Mouse (Mus musculus) E14TG2a.4 (cell line): ENCODE measurements at regions not wholly inside any gene's neighbourhood (a gene's known extent, or its start where the extent isn't known, plus 50 kb on each side); places are given as distances from the start of the nearest gene placed in this dataset.

Source experiments
- H3K27me3 ChIP-seq: 2 replicates; pipeline ENCODE4 v1.6.1; 2014; ENCODE audit warnings: low read length, control low read depth; ENCODE audit not compliant: insufficient read depth
- H3K36me3 ChIP-seq: 2 replicates; pipeline ENCODE4 v1.6.1; 2014; ENCODE audit warnings: low read length, control low read depth; ENCODE audit not compliant: insufficient read depth
- H3K4me1 ChIP-seq: replicated peaks from 2 replicates; pipeline ENCODE4 v1.6.1; 2014; ENCODE audit warnings: low read depth, low read length, control low read depth
- H3K4me3 ChIP-seq: replicated peaks from 2 replicates; pipeline ENCODE4 v1.5.1; 2014; ENCODE audit warnings: mild to moderate bottlenecking, low read length
- H3K9me3 ChIP-seq: 2 replicates; pipeline ENCODE4 v1.6.1; 2014; ENCODE audit warnings: low read length, control low read depth
- CTCF ChIP-seq: conservative IDR thresholded peaks from 2 replicates; pipeline ENCODE4 v1.5.1; 2014; ENCODE audit warnings: low read length
- NANOG ChIP-seq: IDR thresholded peaks from 2 replicates; pipeline ENCODE4 v1.6.1; 2014; ENCODE audit warnings: borderline replicate concordance, low read length, mixed read lengths
- POU5F1 ChIP-seq: IDR thresholded peaks from 2 replicates; pipeline ENCODE4 v1.6.1; 2014; ENCODE audit warnings: low read length, borderline replicate concordance

DNA sequence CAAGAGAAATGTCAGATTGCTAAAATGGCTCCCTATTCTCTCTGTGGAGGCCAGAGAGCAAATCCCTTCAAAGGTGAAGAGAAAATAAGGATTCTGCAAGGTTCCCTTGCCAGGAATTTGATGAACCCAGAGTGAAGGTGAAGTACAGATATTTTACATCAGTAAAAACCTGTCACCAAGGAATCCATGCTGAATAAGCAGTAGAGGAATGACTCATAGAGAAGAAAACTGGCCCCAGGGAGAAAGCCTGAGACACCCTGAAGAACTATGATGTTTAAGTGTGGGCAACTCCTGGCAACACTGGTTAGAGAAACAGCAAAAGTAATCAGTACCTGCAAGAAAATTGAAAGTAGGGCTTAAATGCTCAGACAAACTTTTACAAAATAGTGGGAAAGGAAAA, 1292.1 kb upstream of the Lrrc6 start:
- Histone ChIP-seq H3K9me3 (no peaks in the 10 kb centered on the region), H3K4me1 (no peaks in the 10 kb centered on the region), H3K27me3 (no peaks in the 10 kb centered on the region), H3K36me3 (no peaks in the 10 kb centered on the region), H3K4me3 (no peak overlapping the region)
- TF ChIP-seq NANOG = no peak
- TF ChIP-seq CTCF = no peak
- TF ChIP-seq POU5F1 = no peak

DNA sequence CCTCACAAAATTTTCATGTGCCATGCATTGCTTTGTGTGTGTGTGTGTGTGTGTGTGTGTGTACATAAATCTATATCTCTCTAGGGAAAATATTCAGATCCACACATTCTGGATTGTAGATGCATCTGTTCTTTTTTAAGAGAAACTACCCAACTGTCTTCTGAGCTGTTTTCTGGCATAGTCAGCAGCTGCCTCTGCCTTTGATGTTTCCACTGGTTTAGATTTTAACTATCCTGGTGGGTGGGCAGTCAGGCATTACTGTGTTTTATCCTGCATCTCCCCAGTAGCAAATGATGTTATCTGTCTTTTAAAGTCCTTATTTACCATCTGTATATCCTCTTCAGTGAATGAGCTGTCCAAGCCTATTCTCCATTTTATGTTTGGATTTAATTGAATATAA, 1287.9 kb upstream of the Lrrc6 start:
- Histone ChIP-seq H3K4me1 (no peaks in the 10 kb centered on the region), H3K36me3 (no peaks in the 10 kb centered on the region), H3K9me3 (no peaks in the 10 kb centered on the region), H3K27me3 (no peaks in the 10 kb centered on the region), H3K4me3 (no peak overlapping the region)
- no peak for TF ChIP-seq NANOG
- no peak for TF ChIP-seq POU5F1
- TF ChIP-seq CTCF = no peak

- TF ChIP-seq NANOG (no peak), CTCF (no peak), POU5F1 (no peak)
- Histone ChIP-seq H3K36me3 (no peaks in the 10 kb centered on the region), H3K9me3 (no peaks in the 10 kb centered on the region), H3K27me3 (no peaks in the 10 kb centered on the region), H3K4me1 (no peaks in the 10 kb centered on the region), H3K4me3 (no peak overlapping the region)
These were observed 1284.9 kb upstream of the Lrrc6 start for GRCm38 (mm10) chr15:67785583-67785982.

- H3K4me3 ChIP-seq = no peak overlapping the region
- no peaks in the 10 kb centered on the region for H3K27me3 ChIP-seq
- no peaks in the 10 kb centered on the region for H3K36me3 ChIP-seq
- TF ChIP-seq NANOG (no peak), POU5F1 (no peak), CTCF (no peak)
- H3K9me3 ChIP-seq = no peaks in the 10 kb centered on the region
- no peaks in the 10 kb centered on the region for H3K4me1 ChIP-seq
These were observed 1283.0 kb upstream of the Lrrc6 start for GRCm38 (mm10) chr15:67783754-67784153.

- Histone ChIP-seq H3K36me3 (no peaks in the 10 kb centered on the region), H3K27me3 (no peaks in the 10 kb centered on the region), H3K4me3 (no peak overlapping the region), H3K9me3 (no peaks in the 10 kb centered on the region), H3K4me1 (no peaks in the 10 kb centered on the region)
- no peak for TF ChIP-seq NANOG
- TF ChIP-seq CTCF = no peak
- no peak for TF ChIP-seq POU5F1
These were observed 1281.8 kb upstream of the Lrrc6 start for GRCm38 (mm10) chr15:67782505-67782904.

GRCm38 (mm10) chr15:67780856-67781255, 1280.1 kb upstream of the Lrrc6 start:
- H3K9me3 ChIP-seq = no peaks in the 10 kb centered on the region
- no peak overlapping the region for H3K4me3 ChIP-seq
- H3K27me3 ChIP-seq = no peaks in the 10 kb centered on the region
- H3K4me1 ChIP-seq = no peaks in the 10 kb centered on the region
- no peaks in the 10 kb centered on the region for H3K36me3 ChIP-seq
- TF ChIP-seq NANOG (no peak), CTCF (no peak), POU5F1 (no peak)

DNA sequence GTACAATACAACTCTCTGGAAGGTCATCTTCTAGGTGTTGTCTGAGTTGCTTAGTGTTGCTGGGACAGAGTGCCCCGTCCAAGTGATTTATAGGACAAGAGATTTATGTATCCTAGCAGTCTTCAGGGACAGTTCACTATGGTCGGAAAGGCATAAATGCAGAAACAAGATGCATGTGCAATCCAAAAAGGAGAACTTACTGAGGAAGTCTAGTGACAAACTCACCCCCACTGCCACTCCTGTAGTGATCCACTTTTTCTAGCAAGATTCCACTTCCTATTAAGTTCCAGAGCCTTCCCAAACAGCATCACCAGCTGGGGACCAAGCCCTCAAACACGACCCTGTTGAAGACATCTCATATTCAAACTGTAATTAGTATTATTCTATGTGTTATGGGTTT, 1266.9 kb upstream of the Lrrc6 start:
- Histone ChIP-seq H3K9me3 (no peaks in the 10 kb centered on the region), H3K4me3 (no peak overlapping the region), H3K4me1 (no peaks in the 10 kb centered on the region), H3K36me3 (no peaks in the 10 kb centered on the region), H3K27me3 (no peaks in the 10 kb centered on the region)
- TF ChIP-seq NANOG (no peak), CTCF (no peak), POU5F1 (no peak)

- TF ChIP-seq POU5F1 = no peak
- TF ChIP-seq NANOG = no peak
- no peak for TF ChIP-seq CTCF
- Histone ChIP-seq H3K9me3 (no peaks in the 10 kb centered on the region), H3K4me3 (no peak overlapping the region), H3K36me3 (no peaks in the 10 kb centered on the region), H3K4me1 (no peaks in the 10 kb centered on the region), H3K27me3 (no peaks in the 10 kb centered on the region)
These were observed 1258.5 kb upstream of the Lrrc6 start for GRCm38 (mm10) chr15:67759221-67759620.

- Histone ChIP-seq H3K36me3 (no peaks in the 10 kb centered on the region), H3K4me1 (no peaks in the 10 kb centered on the region), H3K9me3 (no peaks in the 10 kb centered on the region), H3K4me3 (no peak overlapping the region), H3K27me3 (no peaks in the 10 kb centered on the region)
- TF ChIP-seq NANOG = no peak
These were observed 1249.9 kb upstream of the Lrrc6 start for GRCm38 (mm10) chr15:67750582-67750981.
